Mouse (Mus musculus): ENCODE measurements around the gene Rai1. TPM values are rescaled to one million over a fixed set of nuclear protein-coding genes. Genes with fewer than 3 reads are reported as not detected.

Rai1 gene
- total and polyA plus RNA-seq, 3 experiments = 26.3 to 101 (median 56.7) TPM

DNA sequence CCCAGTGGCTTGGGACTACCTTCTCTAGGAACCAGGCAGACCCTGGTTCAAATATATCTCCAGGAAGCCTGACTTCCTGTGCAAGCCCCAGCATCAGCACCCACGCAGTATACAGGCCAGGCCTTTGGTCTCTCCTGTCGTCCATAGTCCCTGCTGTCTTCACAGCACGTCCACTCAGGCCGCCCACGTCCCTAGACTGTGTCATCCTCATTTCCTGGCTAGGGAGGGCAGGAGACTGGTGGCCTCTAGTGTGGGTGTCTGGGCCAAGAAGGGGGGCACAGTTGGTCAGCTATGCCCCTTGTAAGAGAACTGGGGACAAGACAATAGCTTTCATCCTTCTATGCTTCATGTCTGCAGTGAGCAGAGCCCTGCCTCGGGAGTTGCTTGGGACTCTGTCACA, 87.7 kb downstream of the Rai1 start:
- no peak overlapping the region for H3K9ac ChIP-seq (ENCODE audit: control insufficient read depth, low read depth, low read length, poor library complexity, severe bottlenecking)
- TF ChIP-seq POLR2AphosphoS2 (IDR thresholded peaks at IDR 0.05; ENCODE audit: low read length) = peak; percentile 10; the same call in 1 of the 2 replicates
- peak; percentile 4; the same call in 1 of the 2 replicates for TF ChIP-seq ZMIZ1 (IDR thresholded peaks at IDR 0.05; ENCODE audit: low read depth, low read length)
- peak in 1 of 2 experiments; percentile 41; a peak in 1 of 4 replicates for TF ChIP-seq POLR2A (IDR thresholded peaks at IDR 0.05; ENCODE audit: control insufficient read depth in 1 of 2, insufficient read depth in 1 of 2, low read depth in 1 of 2, low read length in 2 of 2, poor library complexity in 1 of 2)
- TF ChIP-seq CHD2 (IDR thresholded peaks at IDR 0.05; ENCODE audit: low read length) = no peak
- H3K9me3 ChIP-seq (replicated peaks; ENCODE audit: insufficient read depth, low read length) = no peaks in the 10 kb centered on the region
- no peak for DNase-seq (ENCODE audit: low read depth, low spot score)
- H3K36me3 ChIP-seq (ENCODE audit: control insufficient read depth in 1 of 2, insufficient read depth in 2 of 2, low read length in 2 of 2) = peaks cover 0 to 4% of the 10 kb centered on the region in 2 experiments; a peak in 1 of 4 replicates
- no peak overlapping the region for H3K4me3 ChIP-seq (ENCODE audit: control insufficient read depth in 1 of 2, insufficient read depth in 1 of 2, low read depth in 2 of 2, low read length in 2 of 2)
- H3K79me2 ChIP-seq (ENCODE audit: control insufficient read depth, insufficient read depth, low read length, poor library complexity) = no peaks in the 10 kb centered on the region
- H3K27ac ChIP-seq (ENCODE audit: control insufficient read depth, low read depth, low read length) = no peak overlapping the region
- H3K4me1 ChIP-seq (ENCODE audit: control insufficient read depth in 1 of 2, insufficient read depth in 2 of 2, low read length in 2 of 2) = no peaks in the 10 kb centered on the region
- H3K27me3 ChIP-seq (ENCODE audit: control insufficient read depth in 1 of 2, insufficient read depth in 2 of 2, low read length in 2 of 2) = no peaks in the 10 kb centered on the region

DNA sequence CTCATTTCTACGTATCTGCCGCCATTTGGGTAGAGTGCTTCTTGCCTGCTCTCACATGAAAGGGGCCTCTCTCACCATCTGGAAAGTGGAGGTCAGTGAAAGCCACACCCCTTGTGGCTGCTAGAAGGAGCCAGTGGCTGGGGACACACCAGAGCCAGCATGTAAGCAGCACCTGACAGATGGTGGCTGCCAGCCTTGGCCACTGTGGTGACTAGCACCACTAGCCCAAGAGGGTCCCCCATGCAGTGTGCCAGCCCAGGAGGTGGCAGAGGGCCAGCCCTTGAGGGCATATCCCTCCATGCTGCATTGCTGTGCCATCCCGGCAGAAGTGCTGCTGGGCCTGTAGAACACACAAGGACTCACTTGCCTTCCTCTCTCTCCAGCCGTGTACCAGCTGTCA, 88.7 kb downstream of the Rai1 start:
- H3K79me2 ChIP-seq (ENCODE audit: control insufficient read depth, insufficient read depth, low read length, poor library complexity) = no peaks in the 10 kb centered on the region
- no peak for DNase-seq (ENCODE audit: low read depth, low spot score)
- peaks cover 0 to 4% of the 10 kb centered on the region in 2 experiments; a peak in 1 of 4 replicates for H3K36me3 ChIP-seq (ENCODE audit: control insufficient read depth in 1 of 2, insufficient read depth in 2 of 2, low read length in 2 of 2)
- H3K4me1 ChIP-seq (ENCODE audit: control insufficient read depth in 1 of 2, insufficient read depth in 2 of 2, low read length in 2 of 2) = no peaks in the 10 kb centered on the region
- no peak overlapping the region for H3K4me3 ChIP-seq (ENCODE audit: control insufficient read depth in 1 of 2, insufficient read depth in 1 of 2, low read depth in 2 of 2, low read length in 2 of 2)
- no peak overlapping the region for H3K9ac ChIP-seq (ENCODE audit: control insufficient read depth, low read depth, low read length, poor library complexity, severe bottlenecking)
- H3K27me3 ChIP-seq (ENCODE audit: control insufficient read depth in 1 of 2, insufficient read depth in 2 of 2, low read length in 2 of 2) = no peaks in the 10 kb centered on the region
- H3K27ac ChIP-seq (ENCODE audit: control insufficient read depth, low read depth, low read length) = no peak overlapping the region
- H3K9me3 ChIP-seq (replicated peaks; ENCODE audit: insufficient read depth, low read length) = no peaks in the 10 kb centered on the region
- no peak for TF ChIP-seq SIN3A (IDR thresholded peaks at IDR 0.05; ENCODE audit: low read length)
- TF ChIP-seq CHD1 (IDR thresholded peaks at IDR 0.05; ENCODE audit: low read depth, low read length) = no peak
- TF ChIP-seq POLR2A (IDR thresholded peaks at IDR 0.05; ENCODE audit: control insufficient read depth in 1 of 2, insufficient read depth in 1 of 2, low read depth in 1 of 2, low read length in 2 of 2, poor library complexity in 1 of 2) = peak in 1 of 2 experiments; percentile 20; a peak in 1 of 4 replicates
- TF ChIP-seq CTCF (IDR thresholded peaks at IDR 0.05 in 2 of 3, conservative IDR thresholded peaks at IDR 0.05 in 1 of 3; ENCODE audit: control insufficient read depth in 1 of 3, insufficient read depth in 1 of 3, low read depth in 2 of 3, low read length in 3 of 3, poor library complexity in 1 of 3, severe bottlenecking in 1 of 3) = no peak
- TF ChIP-seq POLR2AphosphoS2 (IDR thresholded peaks at IDR 0.05; ENCODE audit: low read length) = peak; percentile 61

DNA sequence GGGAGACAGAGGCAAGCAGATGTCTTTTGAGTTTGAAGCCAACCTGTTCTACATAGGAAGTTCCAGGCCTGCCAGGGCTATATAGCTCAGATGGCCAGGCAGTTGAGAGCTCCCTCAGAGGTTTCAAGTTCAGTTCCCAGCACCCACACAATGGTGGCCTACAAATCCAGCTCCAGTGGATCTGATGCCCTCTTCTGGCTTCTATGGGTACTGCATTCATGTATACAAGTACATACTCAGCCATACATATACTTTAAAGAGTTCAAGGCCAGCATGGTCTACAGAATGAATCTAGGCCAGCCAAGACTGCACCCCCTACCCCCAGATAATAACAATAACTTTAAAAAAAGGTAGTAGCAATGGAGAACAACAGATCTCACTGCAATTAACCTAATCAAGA, 90.3 kb downstream of the Rai1 start:
- peaks cover 0 to 7% of the 10 kb centered on the region in 2 experiments; a peak in 2 of 4 replicates for H3K36me3 ChIP-seq (ENCODE audit: control insufficient read depth in 1 of 2, insufficient read depth in 2 of 2, low read length in 2 of 2)
- no peak overlapping the region for H3K27ac ChIP-seq (ENCODE audit: control insufficient read depth, low read depth, low read length)
- H3K4me3 ChIP-seq (ENCODE audit: control insufficient read depth in 1 of 2, insufficient read depth in 1 of 2, low read depth in 2 of 2, low read length in 2 of 2) = no peak overlapping the region
- H3K79me2 ChIP-seq (ENCODE audit: control insufficient read depth, insufficient read depth, low read length, poor library complexity) = no peaks in the 10 kb centered on the region
- peak; percentile 85 for DNase-seq (ENCODE audit: low read depth, low spot score)
- H3K27me3 ChIP-seq (ENCODE audit: control insufficient read depth in 1 of 2, insufficient read depth in 2 of 2, low read length in 2 of 2) = no peaks in the 10 kb centered on the region
- H3K9me3 ChIP-seq (replicated peaks; ENCODE audit: insufficient read depth, low read length) = no peaks in the 10 kb centered on the region
- H3K9ac ChIP-seq (ENCODE audit: control insufficient read depth, low read depth, low read length, poor library complexity, severe bottlenecking) = no peak overlapping the region
- H3K4me1 ChIP-seq (ENCODE audit: control insufficient read depth in 1 of 2, insufficient read depth in 2 of 2, low read length in 2 of 2) = no peaks in the 10 kb centered on the region
- peak; percentile 78 for TF ChIP-seq ZC3H11A (IDR thresholded peaks at IDR 0.05; ENCODE audit: low read depth, low read length)
- peak; percentile 58 to 73 (median 72) for TF ChIP-seq CTCF (IDR thresholded peaks at IDR 0.05 in 2 of 3, conservative IDR thresholded peaks at IDR 0.05 in 1 of 3; ENCODE audit: control insufficient read depth in 1 of 3, insufficient read depth in 1 of 3, low read depth in 2 of 3, low read length in 3 of 3, poor library complexity in 1 of 3, severe bottlenecking in 1 of 3)
- peak; percentile 68 for TF ChIP-seq RAD21 (IDR thresholded peaks at IDR 0.05; ENCODE audit: low read depth, low read length)
- no peak for TF ChIP-seq POLR2A (IDR thresholded peaks at IDR 0.05; ENCODE audit: control insufficient read depth in 1 of 2, insufficient read depth in 1 of 2, low read depth in 1 of 2, low read length in 2 of 2, poor library complexity in 1 of 2)
- TF ChIP-seq TBP (IDR thresholded peaks at IDR 0.05; ENCODE audit: low read depth, low read length) = peak; percentile 22; the same call in 1 of the 2 replicates
- no peak for TF ChIP-seq NELFE (IDR thresholded peaks at IDR 0.05; ENCODE audit: low read depth, low read length)
- TF ChIP-seq MYC (IDR thresholded peaks at IDR 0.05; ENCODE audit: low read depth, low read length) = 0 out of 2 replicates have a peak, but pooled peaks have one; percentile 44
- peak; percentile 83 for TF ChIP-seq SMC3 (IDR thresholded peaks at IDR 0.05; ENCODE audit: low read depth, low read length)

Measured in MEL (cell line).